Mouse (Mus musculus) adrenal gland, postnatal 4 days (tissue): ENCODE data around the gene Soga3. TPM values are rescaled to one million over a fixed set of nuclear protein-coding genes. Genes with fewer than 3 reads are reported as not detected.

Experiments
- DNase-seq, 2 experiments: peaks; one replicate each; pipeline ENCODE4 v3.0.0; 2021 to 2022; ENCODE audit warnings: low spot score in 2 of 2, mixed read lengths in 2 of 2
- long read RNA-seq, 2 experiments: library from polyadenylated mRNA; stranded (forward); transcript quantifications; one replicate each; pipeline ENCODE4 v2.0.0; 2021
- total RNA-seq, 2 experiments: library from RNA; stranded (reverse); gene quantifications; 2 replicates each; pipeline ENCODE4 v1.2.3; 2021

The Soga3 gene
- 10 to 100 TPM; 11.4 to 13.5 TPM for total RNA-seq
- long read RNA-seq, experiment 1, full-length matches to known transcripts = 2 of 4 reads
- long read RNA-seq, experiment 1, partial matches to known transcripts = 1 of 4 reads
- long read RNA-seq, experiment 1, other reads (novel, unspliced or antisense) = 1 of 4 reads
- long read RNA-seq, experiment 2, full-length matches to known transcripts = 5 of 29 reads
- long read RNA-seq, experiment 2, partial matches to known transcripts = 20 of 29 reads
- long read RNA-seq, experiment 2, other reads (novel, unspliced or antisense) = 4 of 29 reads

GRCm38 (mm10) chr10:29143566-29144335 lies at the start of gene Soga3:
Soga3 (plus strand) TSS chr10:29143839.
- DNase-seq = no peak

- DNase-seq = no peak
Observed at GRCm38 (mm10) chr10:29106962-29107361, 36.7 kb upstream of the Soga3 start.

GRCm38 (mm10) chr10:29142556-29143105 lies 1.0 kb upstream of the Soga3 start:
- DNase-seq = no peak

- DNase-seq = no peak
Observed at GRCm38 (mm10) chr10:29144612-29145405, 1.2 kb downstream of the Soga3 start.

- no peak for DNase-seq
Observed at GRCm38 (mm10) chr10:29146198-29146857, 2.7 kb downstream of the Soga3 start.

GRCm38 (mm10) chr10:29146858-29147640 lies 3.4 kb downstream of the Soga3 start:
- DNase-seq = peak; percentile 59 to 63

- no peak for DNase-seq
Observed at GRCm38 (mm10) chr10:29147641-29147990, 4.0 kb downstream of the Soga3 start.

GRCm38 (mm10) chr10:29148076-29148475 lies 4.4 kb downstream of the Soga3 start:
- no peak for DNase-seq

- no peak for DNase-seq
Observed at GRCm38 (mm10) chr10:29155304-29155703, 11.7 kb downstream of the Soga3 start.

- no peak for DNase-seq
Observed at GRCm38 (mm10) chr10:29161664-29162063, 18.0 kb downstream of the Soga3 start.

GRCm38 (mm10) chr10:29173778-29174177 lies 30.1 kb downstream of the Soga3 start:
- DNase-seq = no peak

- no peak for DNase-seq
Observed at GRCm38 (mm10) chr10:29175656-29176055, 32.0 kb downstream of the Soga3 start.

GRCm38 (mm10) chr10:29176881-29177280 lies 33.2 kb downstream of the Soga3 start:
- DNase-seq = no peak

- no peak for DNase-seq
Observed at GRCm38 (mm10) chr10:29178003-29178402, 34.4 kb downstream of the Soga3 start.

GRCm38 (mm10) chr10:29180210-29180609 lies 36.6 kb downstream of the Soga3 start:
- no peak for DNase-seq

GRCm38 (mm10) chr10:29181046-29181445 lies 37.4 kb downstream of the Soga3 start:
- DNase-seq = no peak

GRCm38 (mm10) chr10:29193769-29194168 lies 50.1 kb downstream of the Soga3 start:
- DNase-seq = no peak

GRCm38 (mm10) chr10:29196811-29197210 lies 53.2 kb downstream of the Soga3 start:
- no peak for DNase-seq

- no peak for DNase-seq
Observed at GRCm38 (mm10) chr10:29198642-29199041, 55.0 kb downstream of the Soga3 start, which contains the start of gene Gm49353. Gm49353 (plus strand) TSS chr10:29198954.

- DNase-seq = no peak
Observed at GRCm38 (mm10) chr10:29199835-29200234, 56.2 kb downstream of the Soga3 start.
